ENCODE assay signal across 17 mouse cellular contexts in genomic region chr4:63071413-63072260, GRCm38 (mm10).
DNase-seq lines count a peak whose midpoint lies in the region; ATAC-seq and TF ChIP-seq lines count a peak whose summit lies in the region.
"Had no signal": no experiment of that assay in that cellular context is flagged by ENCODE, and none has a peak within 500 bp of the region (broad histone marks: within the 10 kb centered on the region; RNA-seq: fewer than 3 reads in every experiment).

No protein-coding gene starts in this region.

- DNase-seq in heart, adult 2 months, result no peak
- DNase-seq in kidney, adult 11 months, result no peak
- DNase-seq: cerebellum, adult 2 months; gastrocnemius, adult 2 months; midbrain, embryonic 14.5 days; right cerebral cortex, postnatal 4 days; thymus, postnatal 36 days had no signal

- TF ChIP-seq EP300 in heart, adult 2 months (IDR thresholded peaks at IDR 0.05; ENCODE audit: insufficient read depth, low read depth, low read length), result no peak

- no peaks in the 10 kb centered on the region for H3K9me3 ChIP-seq in heart, embryonic 12.5 days (replicated peaks)
- no peaks in the 10 kb centered on the region for H3K9me3 ChIP-seq in kidney, embryonic 16.5 days (ENCODE audit: low read length)
- no peaks in the 10 kb centered on the region for H3K9me3 ChIP-seq in intestine, postnatal 0 days (ENCODE audit: control insufficient read depth)
- no peaks in the 10 kb centered on the region for H3K9me3 ChIP-seq in stomach, embryonic 14.5 days (ENCODE audit: control insufficient read depth, low read depth, low read length)
- H3K9me3 ChIP-seq in forebrain, embryonic 13.5 days (replicated peaks), result no peaks in the 10 kb centered on the region
- H3K9me3 ChIP-seq: embryonic facial prominence, embryonic 15.5 days; hindbrain, embryonic 12.5 days had no signal

- peaks cover 37% of the 10 kb centered on the region for H3K4me1 ChIP-seq in heart, embryonic 12.5 days (replicated peaks)
- H3K4me1 ChIP-seq in heart, adult 2 months (ENCODE audit: control insufficient read depth, insufficient read depth, low read length), result no peaks in the 10 kb centered on the region
- H3K4me1 ChIP-seq in kidney, embryonic 16.5 days (ENCODE audit: insufficient read depth, low read length), result peaks cover 61% of the 10 kb centered on the region
- H3K4me1 ChIP-seq in intestine, postnatal 0 days (replicated peaks; ENCODE audit: control insufficient read depth, insufficient read depth, low read length), result peaks cover 17% of the 10 kb centered on the region; the same call in 1 of the 2 replicates
- peaks cover 16% of the 10 kb centered on the region; the same call in 1 of the 2 replicates for H3K4me1 ChIP-seq in stomach, embryonic 14.5 days (ENCODE audit: control insufficient read depth, insufficient read depth, low read length)
- H3K4me1 ChIP-seq in forebrain, embryonic 13.5 days, result no peaks in the 10 kb centered on the region

- no peak for TF ChIP-seq POLR2A in heart, adult 2 months (IDR thresholded peaks at IDR 0.05; ENCODE audit: insufficient read depth, low read depth, low read length)

- no peaks in the 10 kb centered on the region for H3K27me3 ChIP-seq in heart, embryonic 12.5 days (replicated peaks)
- no peaks in the 10 kb centered on the region for H3K27me3 ChIP-seq in heart, adult 2 months (ENCODE audit: control insufficient read depth, insufficient read depth, low read length)
- no peaks in the 10 kb centered on the region for H3K27me3 ChIP-seq in kidney, embryonic 16.5 days (ENCODE audit: insufficient read depth, low read length)
- H3K27me3 ChIP-seq in intestine, postnatal 0 days (replicated peaks; ENCODE audit: control insufficient read depth, insufficient read depth, low read length), result no peaks in the 10 kb centered on the region
- no peaks in the 10 kb centered on the region for H3K27me3 ChIP-seq in stomach, embryonic 14.5 days (ENCODE audit: control insufficient read depth, insufficient read depth, low read length)
- no peaks in the 10 kb centered on the region for H3K27me3 ChIP-seq in forebrain, embryonic 13.5 days
- H3K27me3 ChIP-seq: embryonic facial prominence, embryonic 15.5 days; hindbrain, embryonic 12.5 days had no signal

- H3K4me3 ChIP-seq in heart, embryonic 12.5 days, result no peak overlapping the region
- no peak overlapping the region for H3K4me3 ChIP-seq in heart, adult 2 months
- H3K4me3 ChIP-seq in kidney, embryonic 16.5 days (ENCODE audit: low read length), result no peak overlapping the region
- H3K4me3 ChIP-seq in intestine, postnatal 0 days (ENCODE audit: low read depth, low read length), result no peak overlapping the region
- H3K4me3 ChIP-seq in stomach, embryonic 14.5 days (ENCODE audit: low read depth, low read length), result no peak overlapping the region
- no peak overlapping the region for H3K4me3 ChIP-seq in forebrain, embryonic 13.5 days
- H3K4me3 ChIP-seq: embryonic facial prominence, embryonic 15.5 days; gastrocnemius, adult 2 months; hindbrain, embryonic 12.5 days; left cerebral cortex, adult 2 months had no signal

- WGBS in heart, embryonic 12.5 days, result 38% methylated on average over 15 of the region's 15 CpGs
- 66% methylated on average over 15 of the region's 15 CpGs for WGBS in heart, adult 2 months
- 31% methylated on average over 15 of the region's 15 CpGs for WGBS in kidney, embryonic 16.5 days
- 25% methylated on average over 15 of the region's 15 CpGs for WGBS in intestine, postnatal 0 days
- 44% methylated on average over 15 of the region's 15 CpGs for WGBS in stomach, embryonic 14.5 days
- 89% methylated on average over 15 of the region's 15 CpGs for WGBS in forebrain, embryonic 13.5 days

- no peak overlapping the region; the same call in 1 of the 2 replicates for H3K4me2 ChIP-seq in heart, embryonic 12.5 days
- no peak overlapping the region for H3K4me2 ChIP-seq in kidney, embryonic 16.5 days (replicated peaks; ENCODE audit: low read depth, low read length)
- no peak overlapping the region for H3K4me2 ChIP-seq in intestine, postnatal 0 days (replicated peaks; ENCODE audit: low read depth)
- H3K4me2 ChIP-seq in stomach, embryonic 14.5 days (replicated peaks; ENCODE audit: low read depth, low read length), result no peak overlapping the region
- no peak overlapping the region for H3K4me2 ChIP-seq in forebrain, embryonic 13.5 days
- H3K4me2 ChIP-seq: embryonic facial prominence, embryonic 15.5 days; hindbrain, embryonic 12.5 days had no signal

- intact Hi-C loops in heart, adult 2 months (cut with DNase I), result no loop called here

- 0 out of 2 replicates have a peak overlapping the region, but pooled peaks have one; percentile 24 for H3K27ac ChIP-seq in heart, embryonic 12.5 days (ENCODE audit: poor library complexity, severe bottlenecking)
- no peak overlapping the region for H3K27ac ChIP-seq in heart, adult 2 months
- H3K27ac ChIP-seq in kidney, embryonic 16.5 days (ENCODE audit: low read length), result peak overlapping the region; percentile 84
- peak overlapping the region; percentile 2; the same call in 1 of the 2 replicates for H3K27ac ChIP-seq in intestine, postnatal 0 days (ENCODE audit: low read depth, low read length)
- peak overlapping the region; percentile 30; the same call in 1 of the 2 replicates for H3K27ac ChIP-seq in stomach, embryonic 14.5 days (ENCODE audit: low read length)
- H3K27ac ChIP-seq in forebrain, embryonic 13.5 days, result no peak overlapping the region
- H3K27ac ChIP-seq: embryonic facial prominence, embryonic 15.5 days; gastrocnemius, adult 2 months; hindbrain, embryonic 12.5 days; left cerebral cortex, adult 2 months had no signal

- H3K79me2 ChIP-seq in heart, adult 2 months (replicated peaks; ENCODE audit: control insufficient read depth, insufficient read depth, low read length), result no peaks in the 10 kb centered on the region

- no peak overlapping the region for H3K9ac ChIP-seq in heart, embryonic 12.5 days
- no peak overlapping the region for H3K9ac ChIP-seq in heart, adult 2 months (ENCODE audit: low read depth, low read length)
- no peak overlapping the region; the same call in 1 of the 2 replicates for H3K9ac ChIP-seq in kidney, embryonic 16.5 days (replicated peaks; ENCODE audit: low read length)
- no peak overlapping the region for H3K9ac ChIP-seq in intestine, postnatal 0 days (ENCODE audit: low read depth, low read length)
- H3K9ac ChIP-seq in stomach, embryonic 14.5 days (replicated peaks; ENCODE audit: low read depth, low read length), result no peak overlapping the region
- H3K9ac ChIP-seq in forebrain, embryonic 13.5 days, result no peak overlapping the region
- H3K9ac ChIP-seq: embryonic facial prominence, embryonic 15.5 days; hindbrain, embryonic 12.5 days had no signal

- TF ChIP-seq CTCF in heart, adult 2 months (IDR thresholded peaks at IDR 0.05), result no peak
- no peak for TF ChIP-seq CTCF in intestine, postnatal 0 days (IDR thresholded peaks at IDR 0.05; ENCODE audit: low read depth)

- H3K36me3 ChIP-seq in heart, embryonic 12.5 days, result no peaks in the 10 kb centered on the region; the same call in 1 of the 2 replicates
- H3K36me3 ChIP-seq in heart, adult 2 months (ENCODE audit: control insufficient read depth, insufficient read depth, low read length), result no peaks in the 10 kb centered on the region
- H3K36me3 ChIP-seq in kidney, embryonic 16.5 days (ENCODE audit: insufficient read depth, low read length), result no peaks in the 10 kb centered on the region
- H3K36me3 ChIP-seq in intestine, postnatal 0 days (ENCODE audit: control insufficient read depth, insufficient read depth), result no peaks in the 10 kb centered on the region; the same call in 1 of the 2 replicates
- no peaks in the 10 kb centered on the region; the same call in 1 of the 2 replicates for H3K36me3 ChIP-seq in stomach, embryonic 14.5 days (ENCODE audit: control insufficient read depth, insufficient read depth, low read length)
- no peaks in the 10 kb centered on the region for H3K36me3 ChIP-seq in forebrain, embryonic 13.5 days (ENCODE audit: poor library complexity, severe bottlenecking)
- H3K36me3 ChIP-seq: embryonic facial prominence, embryonic 15.5 days; hindbrain, embryonic 12.5 days had no signal

- peak; percentile 80 for ATAC-seq in heart, embryonic 12.5 days (ENCODE audit: insufficient number of reproducible peaks, low FRiP score)
- peak; percentile 87 for ATAC-seq in kidney, embryonic 16.5 days (ENCODE audit: low FRiP score, low TSS enrichment)
- peak; percentile 80 for ATAC-seq in intestine, postnatal 0 days
- peak; percentile 77 for ATAC-seq in stomach, embryonic 14.5 days (ENCODE audit: insufficient number of reproducible peaks, insufficient read depth, low FRiP score, low read depth)
- ATAC-seq in forebrain, embryonic 13.5 days, result no peak
- no peak for ATAC-seq in erythroblast, adult 5-6 weeks (replicated peaks; ENCODE audit: low FRiP score, poor library complexity, severe bottlenecking)
- ATAC-seq: forebrain, embryonic 14.5 days had no signal

Comparison
In these comparisons a context has a peak if more than half of its experiments do, and no peak if none do; other contexts are left out.
1. H3K27ac ChIP-seq: peak in heart, embryonic 12.5 days (single experiment), kidney, embryonic 16.5 days (single experiment), intestine, postnatal 0 days (single experiment) and stomach, embryonic 14.5 days (single experiment); none in heart, adult 2 months (single experiment) and forebrain, embryonic 13.5 days (single experiment).
2. ATAC-seq: peak in heart, embryonic 12.5 days (single experiment), kidney, embryonic 16.5 days (single experiment), intestine, postnatal 0 days (single experiment) and stomach, embryonic 14.5 days (single experiment); none in forebrain, embryonic 13.5 days (single experiment) and erythroblast, adult 5-6 weeks (single experiment).